Mouse (Mus musculus) CD4-positive, CD25-positive, alpha-beta regulatory T cell (primary cell): Measurements from ENCODE around the gene Serpini2. TPM values are rescaled to one million over a fixed set of nuclear protein-coding genes. Genes with fewer than 3 reads are reported as not detected.

Source experiments
- polyA plus RNA-seq: library from polyadenylated mRNA; unstranded; fragments of 100-300 nt; shearing (Covaris generic); gene quantifications from one replicate; pipeline ENCODE4 v1.2.1, GENCODE M21; 2017

The Serpini2 gene
- polyA plus RNA-seq, result not detected

DNA sequence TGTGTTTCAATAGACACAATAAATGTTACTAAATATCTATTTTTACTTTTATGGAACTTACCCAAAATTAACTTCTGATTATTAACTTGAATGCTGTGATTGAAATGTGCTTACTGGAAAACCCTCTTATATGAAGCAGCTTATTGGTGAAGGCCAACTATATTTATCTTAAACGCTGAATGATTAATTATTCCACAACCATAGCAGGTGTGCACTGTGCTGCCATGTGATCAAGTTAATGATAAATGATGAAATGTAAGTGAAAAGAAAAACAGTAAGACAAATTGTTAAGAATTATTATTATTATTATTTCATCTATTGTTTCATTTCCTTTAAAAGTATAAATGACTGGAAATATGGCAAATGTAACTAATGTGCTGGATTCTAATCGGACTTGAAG, at the start of gene Serpini2:
Serpini2 (minus strand) TSS at position 101 of the 400 bp plus-strand sequence.

Other genes with a start within 250 kb of the Serpini2 start
- not detected for gene Zbbx, start 105.0 kb downstream of the Serpini2 start, polyA plus RNA-seq
- gene Wdr49, start 212.1 kb upstream of the Serpini2 start, polyA plus RNA-seq, result 0.18 TPM